Mouse (Mus musculus) hindbrain, embryonic 12.5 days (tissue): Measurements from ENCODE around the gene 3110082I17Rik. TPM values are rescaled to one million over a fixed set of nuclear protein-coding genes. Genes with fewer than 3 reads are reported as not detected.
"Not testable (repeated sequence)": the region's sequence is repeated elsewhere in the genome, so short reads cannot be mapped to it uniquely, and the experiment has no call there.

Experiments
- ATAC-seq: fragments of 200-750 bp; cut with Nextera tagmentation; 2 replicates; pipeline ENCODE4 v1.8.0; 2017; ENCODE audit warnings: moderate TSS enrichment; ENCODE audit not compliant: low FRiP score
- H3K27ac ChIP-seq: fragments of 300-500 bp; sonication (generic); 2 replicates; pipeline ENCODE4 v1.5.1; 2016; ENCODE audit warnings: mild to moderate bottlenecking
- H3K27me3 ChIP-seq: fragments of 300-500 bp; sonication (generic); 2 replicates; pipeline ENCODE4 v1.6.1; 2016; ENCODE audit warnings: mild to moderate bottlenecking
- H3K36me3 ChIP-seq: fragments of 300-500 bp; sonication (generic); 2 replicates; pipeline ENCODE4 v1.6.1; 2016; ENCODE audit warnings: mild to moderate bottlenecking
- H3K4me1 ChIP-seq: fragments of 300-500 bp; sonication (generic); 2 replicates; pipeline ENCODE4 v1.6.1; 2016
- H3K4me2 ChIP-seq: fragments of 300-500 bp; sonication (generic); replicated peaks from 2 replicates; pipeline ENCODE4 v1.6.1; 2016; ENCODE audit warnings: mild to moderate bottlenecking
- H3K4me3 ChIP-seq: fragments of 300-500 bp; sonication (generic); 2 replicates; pipeline ENCODE4 v1.5.1; 2016; ENCODE audit warnings: mild to moderate bottlenecking
- H3K9ac ChIP-seq: fragments of 300-500 bp; sonication (generic); 2 replicates; pipeline ENCODE4 v1.6.1; 2016; ENCODE audit warnings: mild to moderate bottlenecking, moderate library complexity
- H3K9me3 ChIP-seq: fragments of 300-500 bp; sonication (generic); replicated peaks from 2 replicates; pipeline ENCODE4 v1.6.1; 2016; ENCODE audit warnings: mild to moderate bottlenecking
- WGBS: fragments of 180-500 bp; shearing (Covaris S2); methylation state at CpG from one replicate; pipeline ENCODE4 v1.1.7; 2016; 5-methylcytosine and 5-hydroxymethylcytosine counted together
- polyA plus RNA-seq: library from polyadenylated mRNA; unstranded; fragments of >200 nt; fragmentation: Nextera tagmentation; extraction: Ambion mirVana; gene quantifications from 2 replicates; pipeline ENCODE4 v1.2.1, GENCODE M21; 2016

The 3110082I17Rik gene
- polyA plus RNA-seq, 1 experiment from 2014 or later = 26.3 TPM

GRCm38 (mm10) chr5:139399991-139400390 is 60.3 kb downstream of the 3110082I17Rik start:
- Histone ChIP-seq H3K4me1 (peaks cover 4% of the 10 kb centered on the region), H3K9me3 (no peaks in the 10 kb centered on the region), H3K4me3 (no peak overlapping the region), H3K27me3 (no peaks in the 10 kb centered on the region), H3K36me3 (no peaks in the 10 kb centered on the region), H3K9ac (no peak overlapping the region), H3K27ac (no peak overlapping the region), H3K4me2 (no peak overlapping the region)
- 92% methylated on average over 14 of the region's 14 CpGs for WGBS
- ATAC-seq = no peak

DNA sequence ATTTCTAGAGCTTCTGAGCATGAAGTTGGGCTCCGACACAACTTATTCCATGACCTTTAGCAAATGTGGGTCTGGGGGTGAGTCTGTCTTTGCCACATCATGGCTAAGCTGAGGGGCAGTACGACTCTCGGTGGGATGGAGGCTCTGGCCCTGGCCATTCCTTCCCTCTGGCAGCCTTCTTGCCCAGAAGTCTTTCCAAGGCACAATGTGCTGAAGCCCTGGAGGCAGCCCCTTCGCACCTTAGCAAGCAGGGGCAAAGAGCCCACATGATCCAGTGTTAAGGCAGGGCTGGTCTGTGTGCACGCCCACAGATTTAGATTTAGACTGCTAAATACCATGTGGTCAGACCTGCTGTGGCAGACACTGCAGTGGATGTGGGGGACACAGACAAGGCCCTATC is 61.5 kb downstream of the 3110082I17Rik start:
- Histone ChIP-seq H3K4me2 (no peak overlapping the region), H3K4me1 (peaks cover 2% of the 10 kb centered on the region), H3K27ac (no peak overlapping the region), H3K27me3 (no peaks in the 10 kb centered on the region), H3K9ac (no peak overlapping the region), H3K4me3 (no peak overlapping the region), H3K9me3 (no peaks in the 10 kb centered on the region), H3K36me3 (no peaks in the 10 kb centered on the region)
- ATAC-seq = no peak
- 84% methylated on average over 5 of the region's 5 CpGs for WGBS

DNA sequence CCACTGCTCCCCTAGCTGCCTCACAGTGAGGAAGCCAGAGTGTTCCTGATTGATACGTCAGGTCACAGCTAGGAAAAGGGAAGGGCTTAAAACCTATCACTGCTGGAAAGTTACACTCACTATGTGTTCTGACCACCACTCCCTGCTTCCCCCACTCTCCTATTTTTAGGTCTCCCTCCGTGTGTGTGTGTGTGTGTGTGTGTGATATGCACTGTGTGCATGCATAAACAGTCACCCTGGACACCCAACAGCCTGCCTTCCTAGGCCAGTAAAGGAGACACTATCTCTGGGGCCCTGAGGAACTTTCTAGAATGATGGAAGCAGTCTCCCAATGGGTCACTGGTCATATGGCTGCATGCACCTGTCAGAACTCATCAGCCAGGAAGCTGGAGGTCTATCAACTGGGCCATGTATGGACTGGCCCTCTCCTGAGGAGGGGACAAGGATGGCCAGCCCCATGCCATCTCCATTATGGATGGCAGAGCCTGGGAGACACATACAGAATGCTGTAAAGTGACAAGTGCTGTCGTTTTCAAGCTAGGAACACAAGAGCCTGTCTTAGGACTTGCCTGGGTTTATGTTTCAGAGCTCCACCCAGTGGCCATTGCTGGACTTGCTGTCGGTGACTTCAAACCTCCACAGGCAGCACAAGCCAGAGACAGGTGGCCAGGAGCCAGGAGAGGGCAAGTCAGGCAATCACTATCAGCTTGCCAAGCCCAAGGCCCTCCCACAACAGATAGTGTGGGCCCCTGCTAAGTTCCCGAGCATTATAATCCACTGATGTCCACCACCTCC is 62.2 kb downstream of the 3110082I17Rik start:
- Histone ChIP-seq H3K4me2 (no peak overlapping the region), H3K9me3 (no peaks in the 10 kb centered on the region), H3K4me1 (0 out of 2 replicates have a peak, but pooled peaks cover 3% of the 10 kb centered on the region), H3K9ac (no peak overlapping the region), H3K4me3 (no peak overlapping the region), H3K27ac (no peak overlapping the region), H3K27me3 (no peaks in the 10 kb centered on the region), H3K36me3 (no peaks in the 10 kb centered on the region)
- no peak for ATAC-seq
- 43% methylated on average over 5 of the region's 5 CpGs for WGBS

GRCm38 (mm10) chr5:139397359-139397916 is 62.9 kb downstream of the 3110082I17Rik start:
- Histone ChIP-seq H3K4me1 (0 out of 2 replicates have a peak, but pooled peaks cover 3% of the 10 kb centered on the region), H3K27me3 (no peaks in the 10 kb centered on the region), H3K4me2 (no peak overlapping the region), H3K9ac (no peak overlapping the region), H3K4me3 (no peak overlapping the region), H3K27ac (no peak overlapping the region), H3K36me3 (no peaks in the 10 kb centered on the region), H3K9me3 (no peaks in the 10 kb centered on the region)
- ATAC-seq = no peak
- 90% methylated on average over 4 of the region's 4 CpGs for WGBS

DNA sequence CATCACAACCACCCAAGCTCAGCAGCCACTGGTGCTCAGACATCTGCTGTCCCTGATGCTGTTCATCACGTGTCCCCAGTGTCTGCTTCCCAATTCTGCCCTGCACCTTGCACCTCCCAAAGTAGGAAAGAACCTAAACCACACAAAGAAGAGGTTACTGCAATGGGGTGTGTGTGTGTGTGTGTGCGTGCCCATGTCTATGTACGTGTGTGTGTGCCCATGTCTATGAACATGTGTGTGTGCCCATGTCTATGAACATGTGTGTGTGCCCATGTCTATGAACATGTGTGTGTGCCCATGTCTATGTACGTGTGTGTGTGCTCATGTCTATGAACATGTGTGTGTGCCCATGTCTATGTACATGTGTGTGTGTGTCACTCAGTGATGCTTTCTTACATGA is 64.8 kb downstream of the 3110082I17Rik start:
- Histone ChIP-seq H3K36me3 (no peaks in the 10 kb centered on the region), H3K9ac (no peak overlapping the region), H3K4me1 (0 out of 2 replicates have a peak, but pooled peaks cover 8% of the 10 kb centered on the region), H3K9me3 (no peaks in the 10 kb centered on the region), H3K27ac (no peak overlapping the region), H3K4me3 (no peak overlapping the region), H3K4me2 (no peak overlapping the region), H3K27me3 (no peaks in the 10 kb centered on the region)
- no peak for ATAC-seq
- WGBS = 93% methylated on average over 4 of the region's 4 CpGs

- H3K27ac ChIP-seq = no peak overlapping the region
- no peaks in the 10 kb centered on the region for H3K27me3 ChIP-seq
- no peak overlapping the region for H3K4me3 ChIP-seq
- no peaks in the 10 kb centered on the region for H3K36me3 ChIP-seq
- ATAC-seq = no peak
- 68% methylated on average over 7 of the region's 7 CpGs for WGBS
- no peak overlapping the region for H3K9ac ChIP-seq
- H3K4me2 ChIP-seq = no peak overlapping the region
- H3K9me3 ChIP-seq = no peaks in the 10 kb centered on the region
- peaks cover 14% of the 10 kb centered on the region for H3K4me1 ChIP-seq
Observed at GRCm38 (mm10) chr5:139394399-139394798, 65.9 kb downstream of the 3110082I17Rik start.

DNA sequence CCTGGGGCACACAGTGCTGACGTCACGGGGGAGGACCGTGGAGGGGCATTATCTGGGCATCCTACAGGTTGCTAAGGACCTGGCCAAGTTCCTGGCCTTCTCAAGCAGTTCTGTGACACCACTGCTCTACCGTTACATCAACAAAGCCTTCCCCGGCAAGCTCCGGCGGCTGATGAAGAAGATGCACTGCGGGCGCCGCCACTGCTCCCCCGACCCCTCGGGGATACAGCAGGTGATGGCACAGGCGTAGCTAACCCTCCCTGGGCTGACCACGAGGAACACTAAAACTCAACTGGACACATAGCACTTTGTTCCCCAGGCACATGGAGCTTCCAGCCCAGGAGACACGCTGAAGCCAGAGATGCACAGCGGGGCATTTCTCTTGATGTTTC is 67.1 kb downstream of the 3110082I17Rik start:
- H3K9ac ChIP-seq = no peak overlapping the region
- peaks cover 25% of the 10 kb centered on the region for H3K4me1 ChIP-seq
- WGBS = 82% methylated on average over 16 of the region's 16 CpGs
- H3K36me3 ChIP-seq = no peaks in the 10 kb centered on the region
- no peaks in the 10 kb centered on the region for H3K9me3 ChIP-seq
- no peak overlapping the region for H3K4me3 ChIP-seq
- ATAC-seq = no peak
- no peak overlapping the region for H3K27ac ChIP-seq
- no peak overlapping the region for H3K4me2 ChIP-seq
- no peaks in the 10 kb centered on the region for H3K27me3 ChIP-seq

DNA sequence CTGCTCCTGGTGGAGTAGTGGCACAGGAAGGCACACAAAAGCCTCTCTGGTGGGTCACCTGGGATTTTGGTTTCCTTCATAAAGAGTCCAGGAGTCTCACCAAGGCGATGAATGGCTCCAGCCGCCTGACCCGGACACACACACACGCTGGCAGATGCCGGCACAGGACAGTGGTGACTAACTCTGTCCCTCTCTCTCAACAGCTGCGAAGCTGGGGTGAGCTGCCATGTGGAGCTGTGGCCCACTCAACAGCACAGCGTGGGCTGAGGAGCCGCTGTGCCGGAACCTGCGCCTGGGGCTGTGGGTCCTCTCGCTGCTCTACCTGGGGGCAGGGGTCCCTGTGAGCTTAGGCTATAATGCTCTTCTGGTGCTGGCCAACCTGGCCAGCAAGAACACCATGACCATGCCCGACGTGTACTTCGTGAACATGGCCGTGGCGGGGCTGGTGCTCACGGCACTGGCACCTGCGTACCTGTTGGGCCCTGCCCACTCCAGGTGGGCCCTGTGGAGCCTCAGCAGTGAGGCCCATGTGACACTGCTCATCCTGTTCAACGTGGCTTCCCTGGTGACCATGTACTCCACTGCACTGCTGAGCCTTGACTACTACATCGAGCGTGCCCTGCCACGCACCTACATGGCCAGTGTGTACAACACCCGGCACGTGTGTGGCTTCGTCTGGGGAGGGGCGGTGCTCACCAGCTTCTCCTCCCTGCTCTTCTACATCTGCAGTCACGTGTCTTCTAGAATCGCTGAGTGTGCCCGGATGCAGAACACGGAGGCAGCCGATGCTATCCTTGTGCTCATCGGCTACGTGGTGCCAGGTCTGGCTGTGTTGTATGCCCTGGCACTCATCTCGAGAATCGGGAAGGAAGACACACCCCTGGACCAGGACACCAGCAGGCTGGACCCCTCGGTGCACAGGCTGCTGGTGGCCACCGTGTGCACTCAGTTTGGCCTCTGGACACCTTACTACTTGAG is 67.8 kb downstream of the 3110082I17Rik start:
- H3K27ac ChIP-seq = no peak overlapping the region
- no peak overlapping the region for H3K4me3 ChIP-seq
- no peak for ATAC-seq
- no peaks in the 10 kb centered on the region for H3K9me3 ChIP-seq
- H3K4me1 ChIP-seq = peaks cover 32% of the 10 kb centered on the region
- H3K4me2 ChIP-seq = no peak overlapping the region
- no peaks in the 10 kb centered on the region for H3K36me3 ChIP-seq
- no peak overlapping the region for H3K9ac ChIP-seq
- H3K27me3 ChIP-seq = no peaks in the 10 kb centered on the region
- 95% methylated on average over 37 of the region's 37 CpGs for WGBS

- no peak overlapping the region for H3K4me3 ChIP-seq
- H3K36me3 ChIP-seq = no peaks in the 10 kb centered on the region
- no peak overlapping the region for H3K27ac ChIP-seq
- H3K4me1 ChIP-seq = peaks cover 33% of the 10 kb centered on the region
- H3K9me3 ChIP-seq = no peaks in the 10 kb centered on the region
- WGBS = 81% methylated on average over 11 of the region's 11 CpGs
- peak overlapping the region; percentile 14; the same call in 1 of the 2 replicates for H3K9ac ChIP-seq
- no peaks in the 10 kb centered on the region for H3K27me3 ChIP-seq
- H3K4me2 ChIP-seq = no peak overlapping the region
- no peak for ATAC-seq
Observed at GRCm38 (mm10) chr5:139391309-139391990, 68.9 kb downstream of the 3110082I17Rik start.

GRCm38 (mm10) chr5:139390324-139391119 is 69.8 kb downstream of the 3110082I17Rik start:
- H3K4me1 ChIP-seq = peaks cover 33% of the 10 kb centered on the region
- peak overlapping the region; percentile 68; the same call in 1 of the 2 replicates for H3K27ac ChIP-seq
- not testable (repeated sequence) for H3K4me2 ChIP-seq, H3K27me3 ChIP-seq, H3K36me3 ChIP-seq, ATAC-seq, H3K4me3 ChIP-seq, H3K9me3 ChIP-seq
- H3K9ac ChIP-seq = peak overlapping the region; percentile 14; the same call in 1 of the 2 replicates
- WGBS = 80% methylated on average over 5 of the region's 5 CpGs

- Histone ChIP-seq H3K4me3 (no peak overlapping the region), H3K27me3 (no peaks in the 10 kb centered on the region), H3K9me3 (no peaks in the 10 kb centered on the region), H3K36me3 (no peaks in the 10 kb centered on the region), H3K9ac (no peak overlapping the region), H3K4me1 (peaks cover 37% of the 10 kb centered on the region), H3K27ac (peak overlapping the region; percentile 68), H3K4me2 (no peak overlapping the region)
- WGBS = 59% methylated on average over 6 of the region's 6 CpGs
- ATAC-seq = no peak
Observed at GRCm38 (mm10) chr5:139389676-139390061, 70.7 kb downstream of the 3110082I17Rik start.
